Mouse (Mus musculus): Measurements from ENCODE around the gene Cldn34a. TPM values are rescaled to one million over a fixed set of nuclear protein-coding genes. Genes with fewer than 3 reads are reported as not detected.
"Not testable (repeated sequence)": the region's sequence is repeated elsewhere in the genome, so short reads cannot be mapped to it uniquely, and the experiment has no call there.

Gene Cldn34a
- total RNA-seq (2021) = not detected
- long read RNA-seq, experiment 1 = 0 reads
- long read RNA-seq, experiment 2 = 0 reads

GRCm38 (mm10) chrX:152563034-152563433, at the start of gene Cldn34a:
TSS of gene Cldn34a (plus strand) at chrX:152563334.
- no peak for DNase-seq

- DNase-seq = not testable (repeated sequence)
Measured at GRCm38 (mm10) chrX:152518611-152519010, 44.5 kb upstream of the Cldn34a start.

- DNase-seq = no peak
Measured at GRCm38 (mm10) chrX:152545736-152546135, 17.4 kb upstream of the Cldn34a start.

- DNase-seq = no peak
Measured at GRCm38 (mm10) chrX:152548180-152548579, 15.0 kb upstream of the Cldn34a start.

GRCm38 (mm10) chrX:152557446-152557845, 5.7 kb upstream of the Cldn34a start:
- DNase-seq = no peak

Other genes starting within 250 kb of the Cldn34a start
- 1 to 10 TPM in 1 of 2 experiments, under 1 TPM in 1; 0.72 to 1.3 TPM for gene Kantr, start 235.8 kb upstream of the Cldn34a start, total RNA-seq (2021)
- 1 to 10 TPM; 8.2 to 9.3 TPM for gene Tspyl2, start 220.9 kb upstream of the Cldn34a start, total RNA-seq (2021)
- gene Gpr173, start 194.6 kb upstream of the Cldn34a start, total RNA-seq (2021) = 1 to 10 TPM in 1 of 2 experiments, under 1 TPM in 1; 0.41 to 1.2 TPM
- gene Shroom2, start 206.1 kb downstream of the Cldn34a start, total RNA-seq (2021) = 1 to 10 TPM; 1.2 to 1.8 TPM
- gene Gpr143, start 218.6 kb downstream of the Cldn34a start, total RNA-seq (2021) = not detected